Mouse (Mus musculus): ENCODE measurements around the gene Amn. TPM values are rescaled to one million over a fixed set of nuclear protein-coding genes. Genes with fewer than 3 reads are reported as not detected.

Amn gene
- polyA plus RNA-seq, 1 experiment: 15.5 TPM

GRCm38 (mm10) chr12:111266592-111266991, 4.3 kb upstream of the Amn start:
- DNase-seq (ENCODE audit: extremely low spot score in 1 of 2, low spot score in 1 of 2): no peak

- no peak for DNase-seq (ENCODE audit: extremely low spot score in 1 of 2, low spot score in 1 of 2)
Measured at GRCm38 (mm10) chr12:111267673-111268325, 3.1 kb upstream of the Amn start.

- DNase-seq (ENCODE audit: extremely low spot score in 1 of 2, low spot score in 1 of 2): no peak
Measured at GRCm38 (mm10) chr12:111271406-111271805, 511 bp downstream of the Amn start.

- no peak for DNase-seq (ENCODE audit: extremely low spot score in 1 of 2, low spot score in 1 of 2)
Measured at GRCm38 (mm10) chr12:111271966-111272365, 1.1 kb downstream of the Amn start.

- peak; percentile 47 to 93 for DNase-seq (ENCODE audit: extremely low spot score in 1 of 2, low spot score in 1 of 2)
Measured at GRCm38 (mm10) chr12:111272420-111272819, 1.5 kb downstream of the Amn start.

GRCm38 (mm10) chr12:111274006-111274405, 3.1 kb downstream of the Amn start:
- DNase-seq (ENCODE audit: extremely low spot score in 1 of 2, low spot score in 1 of 2): no peak

GRCm38 (mm10) chr12:111274447-111275149, 3.7 kb downstream of the Amn start:
- no peak for DNase-seq (ENCODE audit: extremely low spot score in 1 of 2, low spot score in 1 of 2)

- no peak for DNase-seq (ENCODE audit: extremely low spot score in 1 of 2, low spot score in 1 of 2)
Measured at GRCm38 (mm10) chr12:111275150-111275841, 4.4 kb downstream of the Amn start.

- DNase-seq (ENCODE audit: extremely low spot score in 1 of 2, low spot score in 1 of 2): no peak
Measured at GRCm38 (mm10) chr12:111276371-111276770, 5.5 kb downstream of the Amn start.

- no peak for DNase-seq (ENCODE audit: extremely low spot score in 1 of 2, low spot score in 1 of 2)
Measured at GRCm38 (mm10) chr12:111283573-111283972, 12.7 kb downstream of the Amn start.

GRCm38 (mm10) chr12:111284532-111284931, 13.6 kb downstream of the Amn start:
- no peak for DNase-seq (ENCODE audit: extremely low spot score in 1 of 2, low spot score in 1 of 2)

GRCm38 (mm10) chr12:111293025-111293424, 22.1 kb downstream of the Amn start:
- DNase-seq (ENCODE audit: extremely low spot score in 1 of 2, low spot score in 1 of 2): no peak

GRCm38 (mm10) chr12:111301322-111302017, 30.6 kb downstream of the Amn start:
- no peak for DNase-seq (ENCODE audit: extremely low spot score in 1 of 2, low spot score in 1 of 2)

GRCm38 (mm10) chr12:111302018-111302345, 31.1 kb downstream of the Amn start:
- DNase-seq (ENCODE audit: extremely low spot score in 1 of 2, low spot score in 1 of 2): no peak

GRCm38 (mm10) chr12:111303702-111304337, 32.9 kb downstream of the Amn start:
- DNase-seq (ENCODE audit: extremely low spot score in 1 of 2, low spot score in 1 of 2): no peak

GRCm38 (mm10) chr12:111306821-111307220, 35.9 kb downstream of the Amn start:
- no peak for DNase-seq (ENCODE audit: extremely low spot score in 1 of 2, low spot score in 1 of 2)

- no peak for DNase-seq (ENCODE audit: extremely low spot score in 1 of 2, low spot score in 1 of 2)
Measured at GRCm38 (mm10) chr12:111309256-111309655, 38.4 kb downstream of the Amn start.

- DNase-seq (ENCODE audit: extremely low spot score in 1 of 2, low spot score in 1 of 2): no peak
Measured at GRCm38 (mm10) chr12:111309931-111310330, 39.0 kb downstream of the Amn start.

GRCm38 (mm10) chr12:111311775-111312174, 40.9 kb downstream of the Amn start:
- DNase-seq (ENCODE audit: extremely low spot score in 1 of 2, low spot score in 1 of 2): no peak

GRCm38 (mm10) chr12:111314273-111314672, 43.4 kb downstream of the Amn start:
- DNase-seq (ENCODE audit: extremely low spot score in 1 of 2, low spot score in 1 of 2): no peak

GRCm38 (mm10) chr12:111317694-111318093, 46.8 kb downstream of the Amn start:
- DNase-seq (ENCODE audit: extremely low spot score in 1 of 2, low spot score in 1 of 2): no peak
